Mouse (Mus musculus) layer of hippocampus, postnatal 36 days (tissue): ENCODE measurements around the gene Gm5128. TPM values are rescaled to one million over a fixed set of nuclear protein-coding genes. Genes with fewer than 3 reads are reported as not detected.
"Not testable (repeated sequence)": the region's sequence is repeated elsewhere in the genome, so short reads cannot be mapped to it uniquely, and the experiment has no call there.

Experiments used
- DNase-seq, 2 experiments: peaks; one replicate each; pipeline ENCODE4 v3.0.0; 2022
- total RNA-seq, 2 experiments: library from RNA; stranded (reverse); gene quantifications; 2 replicates each; pipeline ENCODE4 v1.2.3; 2021

Gene Gm5128
- not detected for total RNA-seq

GRCm38 (mm10) chrX:135372984-135373383, at the start of gene Gm5128:
TSS of gene Gm5128 (plus strand) at chrX:135373284.
- DNase-seq = not testable (repeated sequence)

GRCm38 (mm10) chrX:135360685-135361084, 12.4 kb upstream of the Gm5128 start:
- not testable (repeated sequence) for DNase-seq

GRCm38 (mm10) chrX:135361943-135362342, 11.1 kb upstream of the Gm5128 start:
- DNase-seq = not testable (repeated sequence)

- DNase-seq = not testable (repeated sequence)
These were observed 30.5 kb downstream of the Gm5128 start for GRCm38 (mm10) chrX:135403578-135403977.

- not testable (repeated sequence) for DNase-seq
These were observed 48.1 kb downstream of the Gm5128 start for GRCm38 (mm10) chrX:135421203-135421602.

GRCm38 (mm10) chrX:135421824-135422223, 48.7 kb downstream of the Gm5128 start:
- not testable (repeated sequence) for DNase-seq

- not testable (repeated sequence) for DNase-seq
These were observed 49.4 kb downstream of the Gm5128 start for GRCm38 (mm10) chrX:135422473-135422872.

Other genes starting within 250 kb of the Gm5128 start
- gene Gm15023, start 195.7 kb upstream of the Gm5128 start, total RNA-seq = not detected
- gene Tceal6, start 162.6 kb upstream of the Gm5128 start, total RNA-seq = 100 to 1,000 TPM in 1 of 2 experiments, 10 to 100 TPM in 1; 99.0 to 101 TPM
- gene Pramel3, start 71.0 kb upstream of the Gm5128 start, total RNA-seq = not detected
- gene Gm7903, start 60.6 kb downstream of the Gm5128 start, total RNA-seq = not detected
- not detected for gene AV320801, start 121.3 kb downstream of the Gm5128 start, total RNA-seq
- gene Nxf7, start 225.5 kb downstream of the Gm5128 start, total RNA-seq = not detected